Mouse (Mus musculus): ENCODE results near the gene Camk2b.
"Not testable (repeated sequence)": the region's sequence is repeated elsewhere in the genome, so short reads cannot be mapped to it uniquely, and the experiment has no call there.

Camk2b gene

DNA sequence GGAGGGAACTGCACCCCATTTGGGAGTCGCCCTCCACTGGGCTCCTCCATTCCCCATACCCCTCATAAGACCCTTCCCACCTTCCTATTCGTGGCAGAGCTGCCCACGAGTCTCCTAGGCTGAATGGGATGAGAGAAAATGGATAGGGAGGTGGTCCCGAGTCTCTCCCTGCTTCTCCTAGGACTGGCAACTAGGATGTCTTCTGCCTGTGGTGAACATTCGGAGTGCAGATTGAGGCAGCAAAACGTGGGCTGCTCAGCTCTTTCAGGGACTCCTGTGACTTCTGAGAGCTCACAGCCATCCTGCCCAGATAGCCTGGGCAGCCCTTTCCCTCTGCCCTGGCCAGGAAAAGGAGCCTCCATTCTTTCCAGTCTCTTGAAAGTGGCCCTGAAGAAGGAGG, at the start of gene Camk2b:
Gene Camk2b (minus strand): TSS at position 187 of the 400 bp plus-strand sequence.
- no peak for DNase-seq

GRCm38 (mm10) chr11:6111734-6112484, 45.7 kb upstream of the Camk2b start:
- DNase-seq: no peak

DNA sequence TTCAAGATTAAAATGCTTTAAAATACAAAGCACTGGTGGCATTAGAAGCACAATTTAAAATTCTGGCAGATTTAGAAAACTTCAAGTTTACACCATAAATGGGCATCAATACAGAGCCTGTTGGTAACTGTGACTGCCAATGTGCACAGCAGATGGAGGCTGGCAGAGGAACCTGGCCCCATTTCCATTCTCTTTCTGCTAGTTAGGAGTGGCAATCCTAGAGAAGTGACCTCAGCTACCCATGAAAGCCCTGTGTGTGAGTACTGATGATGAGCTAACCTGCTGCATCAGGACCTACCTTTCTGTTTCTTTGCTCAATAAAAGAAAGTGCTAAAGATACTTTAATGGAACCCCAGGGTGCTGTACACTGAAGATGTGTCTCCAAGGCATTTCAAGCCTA, 43.8 kb upstream of the Camk2b start:
- DNase-seq: peak; percentile 77 to 85

DNA sequence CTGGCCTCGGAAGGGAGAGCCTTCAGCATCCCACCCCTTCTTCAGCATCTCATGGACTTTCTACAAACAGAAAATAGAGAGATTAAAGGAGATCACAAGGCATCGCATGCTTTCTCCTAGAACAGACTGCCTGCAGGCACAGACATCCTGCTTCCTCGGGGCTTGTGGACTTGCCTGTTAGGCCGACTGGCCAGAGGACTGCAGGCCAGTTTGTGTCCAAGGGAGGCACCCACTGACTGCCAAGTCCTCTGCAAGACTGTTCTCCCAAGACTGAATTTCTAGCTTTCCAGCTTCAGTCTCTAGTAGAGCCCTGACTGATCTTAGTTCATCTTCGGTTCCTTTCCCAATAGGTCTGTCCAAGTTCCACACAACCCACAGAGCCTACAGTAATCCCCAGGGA, 42.1 kb upstream of the Camk2b start:
- DNase-seq: peak; percentile 55 to 56

DNA sequence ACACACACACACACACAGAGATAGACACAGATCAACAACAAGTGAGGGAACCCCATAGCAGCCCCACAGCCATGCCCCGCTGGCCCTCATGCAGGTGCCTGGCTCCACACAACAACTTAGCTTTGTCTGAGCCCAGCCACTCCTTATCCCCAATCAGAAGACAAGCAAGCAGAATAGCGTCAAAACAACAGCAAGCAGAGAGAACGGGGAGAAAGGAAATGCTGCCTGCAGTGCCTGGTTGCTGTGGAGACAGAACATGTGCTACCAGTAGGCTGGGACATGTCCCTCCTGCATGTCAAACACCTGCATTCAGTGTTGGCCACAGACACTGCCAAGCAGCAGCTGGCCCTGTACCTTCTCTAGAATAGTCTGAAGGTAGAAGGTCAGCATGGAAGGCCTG, 41.6 kb upstream of the Camk2b start:
- DNase-seq: no peak

GRCm38 (mm10) chr11:6104734-6105133, 38.6 kb upstream of the Camk2b start:
- peak in 1 of 2 experiments; percentile 31 for DNase-seq

- not testable (repeated sequence) for DNase-seq
Measured at GRCm38 (mm10) chr11:6096637-6097036, 30.5 kb upstream of the Camk2b start.

GRCm38 (mm10) chr11:6086991-6087390, 20.8 kb upstream of the Camk2b start:
- DNase-seq: peak in 1 of 2 experiments; percentile 35

DNA sequence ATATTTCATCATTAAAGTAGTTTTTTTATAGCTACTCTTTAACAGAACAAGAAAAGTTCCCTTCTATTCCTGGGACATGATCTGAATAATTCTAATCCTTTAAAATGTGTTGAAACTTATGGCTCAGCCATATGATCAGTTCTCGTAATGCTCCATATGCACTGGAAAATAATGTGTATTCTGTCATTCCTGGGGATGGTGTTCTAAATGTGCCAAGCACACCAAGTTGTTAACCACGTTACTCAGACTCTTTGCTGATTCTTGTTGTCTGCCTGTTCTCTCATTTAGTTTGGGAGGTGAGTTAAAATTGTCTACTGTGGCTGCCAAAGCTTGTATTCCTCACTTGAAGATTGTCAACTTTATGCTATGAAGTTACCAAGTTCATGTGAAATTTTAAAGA, 12.6 kb upstream of the Camk2b start:
- no peak for DNase-seq

DNA sequence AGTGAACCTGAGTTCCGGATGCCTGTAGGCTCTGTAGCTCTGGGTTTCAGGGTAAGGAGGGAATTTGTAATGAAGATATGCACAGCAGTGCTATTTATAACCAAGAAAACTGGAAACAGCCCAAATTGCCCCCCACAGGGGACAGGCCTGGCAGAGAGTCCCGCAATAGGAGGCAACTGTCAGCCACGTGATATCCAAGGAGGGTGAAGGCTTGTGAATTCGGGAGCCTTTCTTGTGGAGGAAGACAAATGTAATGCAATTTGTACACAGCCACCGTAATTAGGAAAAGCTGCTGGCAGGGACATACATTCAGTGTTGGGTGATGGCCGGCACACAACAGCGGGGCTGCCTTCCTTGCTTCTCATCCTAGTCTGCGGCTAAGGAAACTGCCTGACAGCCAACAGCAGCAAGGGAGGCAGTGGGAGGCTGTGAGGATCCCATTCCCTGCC, 9.5 kb upstream of the Camk2b start:
- DNase-seq: peak; percentile 88 to 91

- peak in 1 of 2 experiments; percentile 35 for DNase-seq
Measured at GRCm38 (mm10) chr11:6068181-6068957, 2.2 kb upstream of the Camk2b start.

- no peak for DNase-seq
Measured at GRCm38 (mm10) chr11:6067160-6067559, 998 bp upstream of the Camk2b start.

- peak; percentile 86 to 92 for DNase-seq
Measured at GRCm38 (mm10) chr11:6065551-6066121, 526 bp downstream of the Camk2b start.

DNA sequence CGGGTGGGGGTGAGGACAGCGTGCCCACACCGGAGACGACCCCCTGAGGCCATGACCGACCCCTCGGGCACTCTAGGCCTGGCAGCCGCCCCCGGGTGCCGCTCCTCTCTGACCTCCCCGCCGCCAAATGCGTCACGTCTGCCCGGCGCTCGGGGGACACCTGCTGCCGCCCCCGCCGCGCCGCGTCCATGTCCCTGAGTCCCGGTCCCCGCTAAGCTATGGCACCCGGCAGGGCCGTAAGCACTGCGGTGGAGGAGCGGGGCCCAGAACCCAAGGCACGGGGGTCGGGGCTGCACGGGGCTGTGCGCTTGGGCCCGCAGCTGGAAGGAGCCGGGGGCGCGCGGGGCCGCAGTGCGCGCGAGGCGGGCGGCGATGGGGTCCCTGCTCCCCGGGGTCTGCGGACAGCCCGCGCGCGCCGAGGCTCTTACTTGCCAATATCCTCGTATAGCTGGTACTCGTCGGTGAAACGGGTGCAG, 1.1 kb downstream of the Camk2b start:
- DNase-seq: peak; percentile 77

GRCm38 (mm10) chr11:6064215-6065045, 1.7 kb downstream of the Camk2b start:
- peak in 1 of 2 experiments; percentile 59 for DNase-seq

GRCm38 (mm10) chr11:6063501-6064214, 2.5 kb downstream of the Camk2b start:
- DNase-seq: peak; percentile 59 to 68

DNA sequence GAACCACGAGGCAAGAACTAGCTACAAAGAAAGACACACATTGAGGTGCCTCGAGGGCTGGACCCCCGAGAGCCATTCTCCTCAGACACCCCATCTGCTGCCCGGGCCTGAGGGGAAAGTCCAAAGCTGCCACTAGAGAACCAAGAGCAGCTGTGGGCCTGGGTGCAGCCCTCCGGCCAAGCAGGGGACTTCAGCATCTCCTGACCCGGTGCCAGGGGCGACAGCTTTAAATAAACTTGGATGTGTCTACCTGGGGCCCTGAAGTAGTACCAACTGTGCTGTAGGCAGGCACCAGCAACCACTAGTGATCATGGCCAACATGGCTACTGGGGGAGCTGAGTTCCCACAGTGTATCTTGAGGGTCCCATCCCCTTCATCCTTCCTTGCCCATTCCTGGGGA, 3.1 kb downstream of the Camk2b start:
- DNase-seq: peak; percentile 43 to 51

GRCm38 (mm10) chr11:6062329-6062728, 3.8 kb downstream of the Camk2b start:
- DNase-seq: peak; percentile 39 to 49

DNA sequence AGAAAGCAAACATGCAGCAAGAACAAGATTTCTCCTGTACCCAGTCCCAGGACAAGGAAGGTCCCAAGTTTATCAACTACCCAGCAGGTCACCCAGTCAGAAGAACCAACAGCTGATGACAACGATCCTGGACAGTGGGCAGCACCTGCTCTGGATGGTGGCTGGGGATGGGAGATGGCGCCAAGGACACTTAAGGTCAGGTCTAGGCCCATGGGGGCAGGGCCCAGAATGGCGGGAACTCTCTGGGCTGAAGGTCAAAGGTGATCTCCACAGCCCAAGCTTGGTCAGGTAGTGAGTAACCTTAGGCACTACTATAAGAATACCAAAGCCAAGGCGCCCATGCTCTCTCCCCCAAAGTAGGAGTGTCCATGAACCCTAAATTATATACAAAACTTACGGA, 4.3 kb downstream of the Camk2b start:
- peak in 1 of 2 experiments; percentile 12 for DNase-seq

DNA sequence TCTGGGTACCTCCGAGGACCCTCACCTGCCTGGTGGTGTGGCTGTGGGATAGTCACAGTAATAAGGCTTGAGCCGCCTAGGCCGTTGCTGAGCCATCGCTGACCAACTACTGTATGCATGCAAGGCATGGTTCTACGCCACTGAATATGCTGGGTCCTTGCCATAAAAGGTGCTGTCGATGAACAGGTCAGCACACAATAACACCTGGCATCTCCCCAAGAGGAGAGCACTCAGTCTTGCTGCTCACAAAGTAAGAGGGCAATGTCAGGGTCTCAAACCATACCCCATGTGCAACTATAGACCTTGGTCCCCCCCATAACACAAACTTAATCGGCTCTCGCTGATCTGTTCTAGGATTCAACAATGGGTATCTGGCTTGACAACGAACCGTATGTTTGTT, 7.0 kb downstream of the Camk2b start:
- peak in 1 of 2 experiments; percentile 29 for DNase-seq

GRCm38 (mm10) chr11:6053386-6053785, 12.8 kb downstream of the Camk2b start:
- DNase-seq: peak in 1 of 2 experiments; percentile 38
